Mouse (Mus musculus) limb, embryonic 13.5 days (tissue): ENCODE data around the gene Lce3f. TPM values are rescaled to one million over a fixed set of nuclear protein-coding genes. Genes with fewer than 3 reads are reported as not detected.
A peak's percentile ranks its signal among the peaks of the same experiment; 100 is the strongest.

ENCODE experiments used
- ATAC-seq: fragments of 200-750 bp; cut with Nextera tagmentation; 2 replicates; pipeline ENCODE4 v1.8.0; 2017; ENCODE audit warnings: low read depth, moderate number of reproducible peaks, moderate TSS enrichment; ENCODE audit not compliant: low FRiP score
- H3K27ac ChIP-seq: fragments of 300-500 bp; sonication (generic); 2 replicates; pipeline ENCODE4 v1.5.1; 2015; ENCODE audit warnings: inconsistent platforms, mild to moderate bottlenecking, moderate library complexity
- H3K27me3 ChIP-seq: fragments of 300-500 bp; sonication (generic); 2 replicates; pipeline ENCODE4 v1.6.1; 2015; ENCODE audit warnings: mild to moderate bottlenecking, inconsistent platforms
- H3K36me3 ChIP-seq: fragments of 300-500 bp; sonication (generic); 2 replicates; pipeline ENCODE4 v1.6.1; 2015; ENCODE audit warnings: inconsistent platforms, mild to moderate bottlenecking, moderate library complexity
- H3K4me1 ChIP-seq: fragments of 300-500 bp; sonication (generic); 2 replicates; pipeline ENCODE4 v1.6.1; 2015; ENCODE audit warnings: inconsistent platforms
- H3K4me2 ChIP-seq: fragments of 300-500 bp; sonication (generic); replicated peaks from 2 replicates; pipeline ENCODE4 v1.6.1; 2015; ENCODE audit warnings: inconsistent platforms, mild to moderate bottlenecking, moderate library complexity
- H3K4me3 ChIP-seq: fragments of 300-500 bp; sonication (generic); 2 replicates; pipeline ENCODE4 v1.5.1; 2015; ENCODE audit warnings: moderate library complexity, mild to moderate bottlenecking, inconsistent platforms
- H3K9ac ChIP-seq: fragments of 300-500 bp; sonication (generic); 2 replicates; pipeline ENCODE4 v1.6.1; 2015; ENCODE audit warnings: mild to moderate bottlenecking, inconsistent platforms
- H3K9me3 ChIP-seq: fragments of 300-500 bp; sonication (generic); 2 replicates; pipeline ENCODE4 v1.6.1; 2016; ENCODE audit warnings: inconsistent platforms
- WGBS: fragments of 180-500 bp; shearing (Covaris S2); methylation state at CpG from one replicate; pipeline ENCODE4 v1.1.7; 2015; 5-methylcytosine and 5-hydroxymethylcytosine counted together
- polyA plus RNA-seq: library from polyadenylated mRNA; unstranded; fragments of >200 nt; fragmentation: Nextera tagmentation; extraction: Ambion mirVana; gene quantifications from 2 replicates; pipeline ENCODE4 v1.2.1, GENCODE M21; 2015

Gene Lce3f
- polyA plus RNA-seq, result not detected in 2 replicates

GRCm38 (mm10) chr3:92991926-92992325 lies at the start of gene Lce3f:
Gene Lce3f, plus strand, starts transcription at chr3:92992226.
- H3K27me3 ChIP-seq, result no peaks in the 10 kb centered on the region
- H3K36me3 ChIP-seq, result no peaks in the 10 kb centered on the region
- H3K4me1 ChIP-seq, result 0 out of 2 replicates have a peak, but pooled peaks cover 3% of the 10 kb centered on the region
- H3K9ac ChIP-seq, result no peak within 1 kb of the TSS
- no peaks in the 10 kb centered on the region for H3K9me3 ChIP-seq
- no peak within 1 kb of the TSS for H3K4me2 ChIP-seq
- no peak within 1 kb of the TSS for H3K27ac ChIP-seq
- ATAC-seq, result no peak
- no peak within 1 kb of the TSS for H3K4me3 ChIP-seq

GRCm38 (mm10) chr3:92944186-92944585 lies 47.8 kb upstream of the Lce3f start, which contains the start of gene Lce3c:
Gene Lce3c, plus strand, starts transcription at chr3:92944486.
- no peaks in the 10 kb centered on the region for H3K4me1 ChIP-seq
- H3K9me3 ChIP-seq, result no peaks in the 10 kb centered on the region
- H3K36me3 ChIP-seq, result no peaks in the 10 kb centered on the region
- 83% methylated on average over 1 of the region's 1 CpGs for WGBS
- no peak within 1 kb of the TSS for H3K27ac ChIP-seq
- no peak within 1 kb of the TSS for H3K9ac ChIP-seq
- no peak for ATAC-seq
- H3K4me3 ChIP-seq, result no peak within 1 kb of the TSS
- no peaks in the 10 kb centered on the region for H3K27me3 ChIP-seq
- no peak within 1 kb of the TSS for H3K4me2 ChIP-seq

GRCm38 (mm10) chr3:92957090-92957489 lies 34.9 kb upstream of the Lce3f start, which contains the start of gene Lce3d:
Gene Lce3d, plus strand, starts transcription at chr3:92957390.
- Histone ChIP-seq H3K27ac (no peak within 1 kb of the TSS), H3K4me2 (no peak within 1 kb of the TSS), H3K4me3 (no peak within 1 kb of the TSS), H3K4me1 (no peaks in the 10 kb centered on the region), H3K27me3 (no peaks in the 10 kb centered on the region), H3K9ac (no peak within 1 kb of the TSS), H3K36me3 (no peaks in the 10 kb centered on the region), H3K9me3 (no peaks in the 10 kb centered on the region)
- WGBS, result 95% methylated on average over 1 of the region's 1 CpGs
- no peak for ATAC-seq

GRCm38 (mm10) chr3:92966761-92967160 lies 25.3 kb upstream of the Lce3f start, which contains the start of gene Lce3e:
Gene Lce3e, plus strand, starts transcription at chr3:92967061.
- Histone ChIP-seq H3K9me3 (no peaks in the 10 kb centered on the region), H3K9ac (no peak within 1 kb of the TSS), H3K36me3 (no peaks in the 10 kb centered on the region), H3K4me2 (no peak within 1 kb of the TSS), H3K27me3 (no peaks in the 10 kb centered on the region), H3K4me1 (no peaks in the 10 kb centered on the region), H3K4me3 (no peak within 1 kb of the TSS), H3K27ac (no peak within 1 kb of the TSS)
- ATAC-seq, result no peak
- 89% methylated on average over 2 of the region's 2 CpGs for WGBS

- WGBS, result 75% methylated on average over 2 of the region's 2 CpGs
- Histone ChIP-seq H3K27ac (no peak overlapping the region), H3K4me2 (no peak overlapping the region), H3K36me3 (no peaks in the 10 kb centered on the region), H3K27me3 (no peaks in the 10 kb centered on the region), H3K9me3 (no peaks in the 10 kb centered on the region), H3K9ac (no peak overlapping the region), H3K4me1 (no peaks in the 10 kb centered on the region), H3K4me3 (no peak overlapping the region)
- ATAC-seq, result no peak
These were observed 13.5 kb upstream of the Lce3f start for GRCm38 (mm10) chr3:92978484-92978883.

GRCm38 (mm10) chr3:92998691-92999090 lies 6.7 kb downstream of the Lce3f start:
- Histone ChIP-seq H3K4me3 (no peak overlapping the region), H3K27me3 (no peaks in the 10 kb centered on the region; the same call in 1 of the 2 replicates), H3K36me3 (no peaks in the 10 kb centered on the region), H3K27ac (no peak overlapping the region), H3K4me1 (0 out of 2 replicates have a peak, but pooled peaks cover 3% of the 10 kb centered on the region), H3K9me3 (no peaks in the 10 kb centered on the region), H3K9ac (no peak overlapping the region), H3K4me2 (no peak overlapping the region)
- WGBS, result 5% methylated on average over 7 of the region's 7 CpGs
- ATAC-seq, result peak; percentile 72; the same call in 1 of the 2 replicates

GRCm38 (mm10) chr3:93000621-93001020 lies 8.6 kb downstream of the Lce3f start:
- Histone ChIP-seq H3K4me1 (0 out of 2 replicates have a peak, but pooled peaks cover 3% of the 10 kb centered on the region), H3K4me3 (no peak overlapping the region), H3K9me3 (no peaks in the 10 kb centered on the region), H3K9ac (no peak overlapping the region), H3K27me3 (no peaks in the 10 kb centered on the region; the same call in 1 of the 2 replicates), H3K4me2 (no peak overlapping the region), H3K27ac (no peak overlapping the region), H3K36me3 (no peaks in the 10 kb centered on the region)
- WGBS, result 76% methylated on average over 3 of the region's 3 CpGs
- no peak for ATAC-seq

- Histone ChIP-seq H3K9me3 (no peaks in the 10 kb centered on the region), H3K36me3 (no peaks in the 10 kb centered on the region), H3K27ac (no peak overlapping the region), H3K27me3 (no peaks in the 10 kb centered on the region; the same call in 1 of the 2 replicates), H3K4me3 (no peak overlapping the region), H3K4me2 (no peak overlapping the region), H3K9ac (no peak overlapping the region), H3K4me1 (no peaks in the 10 kb centered on the region)
- 75% methylated on average over 4 of the region's 4 CpGs for WGBS
- no peak for ATAC-seq
These were observed 10.8 kb downstream of the Lce3f start for GRCm38 (mm10) chr3:93002843-93003242.

- peaks cover 6% of the 10 kb centered on the region; the same call in 1 of the 2 replicates for H3K4me1 ChIP-seq
- peak overlapping the region; percentile 62 for H3K9ac ChIP-seq
- peak; percentile 90 for ATAC-seq
- H3K9me3 ChIP-seq, result no peaks in the 10 kb centered on the region
- peak overlapping the region; percentile 51 for H3K4me3 ChIP-seq
- WGBS, result 0% methylated on average over 24 of the region's 24 CpGs
- H3K27me3 ChIP-seq, result peaks cover 6% of the 10 kb centered on the region; the same call in 1 of the 2 replicates
- H3K36me3 ChIP-seq, result no peaks in the 10 kb centered on the region
- H3K4me2 ChIP-seq, result peak overlapping the region; percentile 81
- H3K27ac ChIP-seq, result no peak overlapping the region; the same call in 1 of the 2 replicates
These were observed 22.4 kb downstream of the Lce3f start for GRCm38 (mm10) chr3:93014378-93014801.

- no peak overlapping the region for H3K27ac ChIP-seq
- peaks cover 6% of the 10 kb centered on the region; the same call in 1 of the 2 replicates for H3K4me1 ChIP-seq
- H3K4me3 ChIP-seq, result peak overlapping the region; percentile 51
- no peaks in the 10 kb centered on the region for H3K36me3 ChIP-seq
- peak overlapping the region; percentile 62 for H3K9ac ChIP-seq
- 36% methylated on average over 5 of the region's 5 CpGs for WGBS
- peaks cover 6% of the 10 kb centered on the region; the same call in 1 of the 2 replicates for H3K27me3 ChIP-seq
- no peak for ATAC-seq
- H3K4me2 ChIP-seq, result peak overlapping the region; percentile 81
- H3K9me3 ChIP-seq, result no peaks in the 10 kb centered on the region
These were observed 22.8 kb downstream of the Lce3f start for GRCm38 (mm10) chr3:93014871-93015270.

- H3K36me3 ChIP-seq, result no peaks in the 10 kb centered on the region
- no peaks in the 10 kb centered on the region for H3K9me3 ChIP-seq
- peak within 1 kb of the TSS; percentile 62 for H3K9ac ChIP-seq
- ATAC-seq, result no peak
- 53% methylated on average over 4 of the region's 4 CpGs for WGBS
- H3K4me1 ChIP-seq, result peaks cover 6% of the 10 kb centered on the region; the same call in 1 of the 2 replicates
- peaks cover 6% of the 10 kb centered on the region; the same call in 1 of the 2 replicates for H3K27me3 ChIP-seq
- H3K4me3 ChIP-seq, result peak within 1 kb of the TSS; percentile 51
- H3K27ac ChIP-seq, result no peak within 1 kb of the TSS
- peak within 1 kb of the TSS; percentile 81 for H3K4me2 ChIP-seq
These were observed 23.6 kb downstream of the Lce3f start, which contains the start of gene Crct1 for GRCm38 (mm10) chr3:93015460-93016104. Gene Crct1, minus strand, starts transcription at chr3:93015687.

- Histone ChIP-seq H3K9ac (no peak within 1 kb of the TSS), H3K36me3 (no peaks in the 10 kb centered on the region), H3K27ac (no peak within 1 kb of the TSS), H3K4me2 (no peak within 1 kb of the TSS), H3K27me3 (peaks cover 4% of the 10 kb centered on the region; the same call in 1 of the 2 replicates), H3K9me3 (no peaks in the 10 kb centered on the region), H3K4me3 (no peak within 1 kb of the TSS), H3K4me1 (peaks cover 6% of the 10 kb centered on the region; the same call in 1 of the 2 replicates)
- WGBS, result 82% methylated on average over 2 of the region's 2 CpGs
- ATAC-seq, result no peak
These were observed 26.9 kb downstream of the Lce3f start, which contains the start of gene Lce1m for GRCm38 (mm10) chr3:93018960-93019359. Gene Lce1m, minus strand, starts transcription at chr3:93019060.
